Mouse (Mus musculus): ENCODE results near the gene Fam83f.
A peak's percentile ranks its signal among the peaks of the same experiment; 100 is the strongest.
"Not testable (repeated sequence)": the region's sequence is repeated elsewhere in the genome, so short reads cannot be mapped to it uniquely, and the experiment has no call there.

Gene Fam83f

GRCm38 (mm10) chr15:80707088-80707487, 35.4 kb downstream of the Fam83f start:
- peak; percentile 69 for DNase-seq

- peak; percentile 81 for DNase-seq
Measured at GRCm38 (mm10) chr15:80709593-80709992, 37.9 kb downstream of the Fam83f start.

GRCm38 (mm10) chr15:80710257-80710607, 38.6 kb downstream of the Fam83f start:
- DNase-seq = no peak

GRCm38 (mm10) chr15:80710608-80711363, 39.1 kb downstream of the Fam83f start, which contains the start of gene Tnrc6b:
Gene Tnrc6b (plus strand): TSS chr15:80711313.
- DNase-seq = peak; percentile 99

GRCm38 (mm10) chr15:80711401-80712151, 39.9 kb downstream of the Fam83f start:
- peak; percentile 71 for DNase-seq

- DNase-seq = no peak
Measured at GRCm38 (mm10) chr15:80714299-80714698, 42.7 kb downstream of the Fam83f start.

GRCm38 (mm10) chr15:80716631-80717135, 45.0 kb downstream of the Fam83f start:
- no peak for DNase-seq

- DNase-seq = no peak
Measured at GRCm38 (mm10) chr15:80717431-80717830, 45.8 kb downstream of the Fam83f start.

- no peak for DNase-seq
Measured at GRCm38 (mm10) chr15:80720249-80720648, 48.6 kb downstream of the Fam83f start.

- DNase-seq = no peak
Measured at GRCm38 (mm10) chr15:80721861-80722260, 50.2 kb downstream of the Fam83f start.

- no peak for DNase-seq
Measured at GRCm38 (mm10) chr15:80722366-80722765, 50.7 kb downstream of the Fam83f start.

- no peak for DNase-seq
Measured at GRCm38 (mm10) chr15:80729477-80729876, 57.8 kb downstream of the Fam83f start.

GRCm38 (mm10) chr15:80731043-80731442, 59.4 kb downstream of the Fam83f start:
- no peak for DNase-seq

GRCm38 (mm10) chr15:80731511-80731910, 59.9 kb downstream of the Fam83f start:
- DNase-seq = no peak

GRCm38 (mm10) chr15:80732266-80733030, 60.8 kb downstream of the Fam83f start:
- DNase-seq = no peak

GRCm38 (mm10) chr15:80735300-80735699, 63.7 kb downstream of the Fam83f start:
- no peak for DNase-seq

GRCm38 (mm10) chr15:80735708-80736107, 64.1 kb downstream of the Fam83f start:
- DNase-seq = not testable (repeated sequence)

GRCm38 (mm10) chr15:80736553-80736952, 64.9 kb downstream of the Fam83f start:
- no peak for DNase-seq

- DNase-seq = no peak
Measured at GRCm38 (mm10) chr15:80738244-80738643, 66.6 kb downstream of the Fam83f start.

- no peak for DNase-seq
Measured at GRCm38 (mm10) chr15:80739972-80740371, 68.3 kb downstream of the Fam83f start.

- DNase-seq = no peak
Measured at GRCm38 (mm10) chr15:80741836-80742235, 70.2 kb downstream of the Fam83f start.

GRCm38 (mm10) chr15:80742991-80743474, 71.4 kb downstream of the Fam83f start:
- DNase-seq = no peak

GRCm38 (mm10) chr15:80743606-80744005, 72.0 kb downstream of the Fam83f start:
- no peak for DNase-seq
